Mouse (Mus musculus) layer of hippocampus, postnatal 25 days (tissue): ENCODE results near the gene Slx4. TPM values are rescaled to one million over a fixed set of nuclear protein-coding genes. Genes with fewer than 3 reads are reported as not detected.
"Not testable (repeated sequence)": the region's sequence is repeated elsewhere in the genome, so short reads cannot be mapped to it uniquely, and the experiment has no call there.

Experiments used
- DNase-seq, 2 experiments: peaks; one replicate each; pipeline ENCODE4 v3.0.0; 2022; ENCODE audit warnings: mixed read lengths in 2 of 2, low spot score in 1 of 2; ENCODE audit errors: extremely low spot score in 1 of 2
- total RNA-seq, 2 experiments: library from RNA; stranded (reverse); gene quantifications; 2 replicates each; pipeline ENCODE4 v1.2.3; 2021

The Slx4 gene
- total RNA-seq, 2 experiments from 2014 or later = 44.1 to 45.4 TPM

GRCm38 (mm10) chr16:4014040-4014668 lies 10.6 kb upstream of the Slx4 start:
- DNase-seq = no peak

DNA sequence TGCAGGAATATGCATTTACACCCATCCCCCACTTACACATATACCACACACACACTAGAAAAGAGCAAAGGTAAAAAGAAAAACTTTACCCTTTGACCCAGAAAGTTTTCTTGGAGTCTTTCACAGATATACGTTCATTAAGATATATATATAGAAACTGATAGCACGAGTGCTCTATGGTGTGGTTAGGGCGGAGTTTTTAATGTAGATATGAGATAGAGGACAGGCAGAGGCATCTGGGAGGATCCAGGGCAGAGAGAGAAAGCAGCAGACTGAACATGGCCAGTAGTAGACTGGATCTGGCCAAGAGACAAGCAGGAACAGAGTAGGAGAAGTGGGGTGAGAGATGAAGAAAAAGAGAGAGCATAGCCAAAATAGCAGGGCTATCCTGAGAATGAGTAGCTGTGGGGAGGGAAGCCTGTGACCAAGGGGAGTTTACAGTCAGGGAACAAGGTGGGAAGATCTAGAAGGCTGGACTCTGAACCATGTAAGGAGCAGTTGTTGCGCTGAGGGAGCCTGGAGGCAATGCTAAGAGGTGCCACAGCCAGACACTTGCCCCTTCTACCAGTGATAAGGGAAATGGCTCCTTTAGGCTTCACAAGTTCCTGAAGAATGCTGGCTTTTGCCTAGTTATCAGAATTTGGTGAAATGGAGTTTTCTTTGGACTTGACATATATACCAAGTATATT lies 9.5 kb upstream of the Slx4 start:
- no peak for DNase-seq

DNA sequence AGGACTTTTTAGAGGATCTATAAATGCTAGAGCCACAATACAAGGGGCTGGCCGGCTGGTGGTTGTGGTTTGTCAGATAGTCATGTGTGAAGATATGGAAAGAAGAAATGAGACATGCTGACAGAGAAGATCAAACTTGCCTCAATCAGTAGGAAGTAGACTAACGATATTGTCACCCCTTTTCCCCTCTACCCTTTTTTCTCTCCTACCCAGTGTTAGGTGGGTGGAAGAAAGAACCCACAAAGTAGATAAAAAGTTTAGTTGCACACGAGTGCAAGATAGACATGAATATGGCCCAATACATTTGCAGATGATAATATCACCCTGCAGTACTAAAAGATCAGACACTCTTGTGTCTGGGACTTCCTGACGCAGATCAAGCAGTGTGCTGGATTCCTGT lies 15.2 kb downstream of the Slx4 start:
- no peak for DNase-seq

DNA sequence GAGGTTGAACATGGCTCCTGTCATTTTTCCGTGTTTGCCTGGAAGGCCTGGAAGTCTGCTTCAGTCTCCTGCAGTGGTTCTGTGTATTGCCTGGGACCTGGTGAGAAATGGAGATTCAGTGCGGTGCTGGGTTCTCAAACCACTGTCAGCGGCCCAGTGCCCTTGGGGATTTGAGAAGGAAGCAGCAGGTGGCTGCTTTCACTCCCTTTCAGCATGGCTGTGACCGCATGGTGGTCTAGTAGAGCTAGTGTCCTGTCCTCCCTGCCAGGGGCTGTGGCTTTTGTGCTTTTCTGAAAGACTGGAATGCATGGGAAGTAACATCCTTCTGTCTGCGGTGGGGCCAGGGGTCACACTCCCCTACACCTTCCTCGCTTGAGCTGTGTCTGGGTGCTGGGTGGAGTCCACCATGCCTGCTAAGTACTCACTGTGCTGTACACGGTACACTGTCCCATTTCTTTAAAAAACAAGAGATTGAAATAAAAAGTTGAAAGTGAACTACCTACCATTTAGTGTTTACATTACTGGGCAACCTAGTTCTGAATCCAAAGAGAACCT lies 20.3 kb downstream of the Slx4 start:
- no peak for DNase-seq

DNA sequence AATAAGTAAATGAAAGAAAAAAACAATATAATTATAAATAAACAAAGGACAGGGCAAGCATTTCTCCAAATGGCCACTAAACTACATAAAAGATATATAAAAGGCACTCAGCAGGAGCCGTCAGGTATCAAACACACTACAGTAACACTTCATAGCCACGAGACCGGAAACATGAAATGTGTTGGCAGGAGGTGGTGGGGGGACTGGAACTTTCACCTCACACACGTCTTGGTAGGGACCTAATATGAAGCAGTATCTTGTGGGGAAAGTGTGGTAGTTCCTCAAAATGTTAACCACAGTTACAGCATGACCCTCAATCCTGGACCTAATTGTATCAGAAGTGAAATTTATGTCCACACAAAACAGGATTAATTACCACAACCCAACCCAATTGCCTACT lies 21.4 kb downstream of the Slx4 start:
- no peak for DNase-seq

DNA sequence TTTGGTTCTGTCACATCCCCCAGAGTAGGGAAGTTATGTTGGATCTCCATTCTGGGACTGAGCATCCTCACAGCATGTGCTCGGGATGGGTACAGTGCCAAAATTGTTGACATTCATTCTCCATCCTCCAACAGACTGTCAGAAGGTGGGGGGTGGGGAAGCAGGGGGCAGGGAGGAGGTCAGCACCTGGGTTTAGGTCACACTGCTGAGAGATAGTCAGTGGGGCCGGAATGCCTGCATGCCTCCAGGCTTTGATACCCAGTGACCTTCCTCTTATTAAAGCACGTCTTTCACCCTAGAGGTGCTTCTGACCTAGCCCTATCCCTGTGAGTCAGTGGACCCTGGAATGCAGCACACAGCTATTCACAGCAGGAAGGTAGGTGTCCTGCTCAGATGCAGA lies 26.9 kb downstream of the Slx4 start:
- DNase-seq = no peak

DNA sequence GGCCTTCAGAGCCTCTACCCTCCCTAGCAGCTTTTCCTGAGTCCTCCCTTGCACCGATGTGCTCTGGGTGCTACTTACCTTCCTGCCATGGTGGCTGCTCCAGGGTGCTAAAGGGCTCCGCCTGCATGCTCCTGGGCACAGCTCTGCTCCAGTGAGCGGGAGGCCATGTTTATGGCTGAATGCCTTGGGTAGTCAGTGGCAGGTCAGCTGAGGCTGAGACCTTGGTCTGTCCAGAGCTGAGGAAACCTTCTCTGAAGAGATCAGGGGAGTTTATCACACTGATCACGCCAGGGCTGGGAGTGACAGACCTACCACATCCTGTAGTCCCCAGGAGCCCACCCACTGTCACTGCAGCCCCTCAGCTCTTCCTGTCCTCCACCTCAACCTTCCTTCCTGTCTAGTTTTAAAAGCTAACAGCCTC lies 27.3 kb downstream of the Slx4 start, which contains the start of gene Nlrc3:
TSS of gene Nlrc3 (minus strand) at position 382 of the 421 bp plus-strand sequence.
- DNase-seq = no peak

DNA sequence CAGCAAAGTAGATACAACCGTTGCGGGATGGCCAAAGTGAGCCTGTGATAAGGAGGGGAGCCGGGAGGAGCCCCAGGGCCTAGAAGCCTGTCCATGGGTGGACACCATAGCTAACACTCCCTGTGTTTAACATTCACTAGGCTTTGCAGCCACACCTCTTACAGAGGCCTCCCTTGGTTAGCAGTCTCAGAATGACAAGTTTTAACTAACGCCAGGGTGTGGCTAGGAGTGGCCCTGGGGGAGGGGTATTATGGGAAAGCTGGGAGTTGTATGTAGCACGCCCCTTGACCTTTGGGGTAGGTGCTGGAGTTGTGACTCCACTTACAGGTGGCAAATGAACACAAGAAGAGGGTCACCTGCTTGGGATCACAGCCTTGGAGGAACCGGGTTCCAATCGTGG lies 27.9 kb downstream of the Slx4 start:
- DNase-seq = no peak

- not testable (repeated sequence) for DNase-seq
Measured at GRCm38 (mm10) chr16:3974456-3974855, 29.1 kb downstream of the Slx4 start.

DNA sequence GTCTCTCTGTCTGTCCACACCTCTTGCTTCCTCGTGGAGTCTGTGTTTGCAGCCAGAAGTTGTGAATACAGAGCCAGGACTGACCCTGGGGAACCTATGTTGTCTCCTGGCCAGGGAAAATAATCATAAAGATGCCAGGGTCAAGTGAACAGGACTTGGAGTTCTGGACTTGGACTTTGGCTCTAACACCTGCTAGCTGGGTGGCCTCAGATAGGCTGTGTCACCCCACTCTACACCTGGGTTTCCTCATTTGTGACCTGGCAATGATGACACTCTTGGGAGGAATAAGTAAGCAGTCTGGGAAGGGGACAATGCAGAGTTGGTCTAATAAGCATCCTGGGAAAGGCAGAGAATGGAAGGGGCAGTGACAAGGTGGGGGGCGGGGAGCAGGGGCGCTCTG lies 38.0 kb downstream of the Slx4 start:
- no peak for DNase-seq

DNA sequence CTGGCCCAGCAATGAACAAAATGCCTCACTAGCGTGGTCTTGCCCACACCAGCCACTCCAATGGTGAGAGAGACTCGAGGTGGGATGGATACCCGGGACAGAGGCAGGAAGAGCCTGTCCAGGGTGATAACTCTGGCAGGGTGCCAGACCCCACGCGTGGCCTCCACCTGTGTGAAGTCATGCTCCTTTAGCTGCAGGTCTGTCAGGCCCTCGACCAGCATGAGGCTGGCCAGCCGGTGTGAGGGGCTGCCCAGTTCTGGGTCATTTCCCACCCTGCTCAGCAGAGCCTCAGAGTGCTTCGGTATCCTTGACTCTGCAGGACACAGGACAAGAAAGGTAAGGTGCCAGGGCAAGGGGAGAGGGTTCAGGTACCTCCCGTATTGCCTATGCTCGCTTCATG lies 38.6 kb downstream of the Slx4 start:
- DNase-seq = no peak

DNA sequence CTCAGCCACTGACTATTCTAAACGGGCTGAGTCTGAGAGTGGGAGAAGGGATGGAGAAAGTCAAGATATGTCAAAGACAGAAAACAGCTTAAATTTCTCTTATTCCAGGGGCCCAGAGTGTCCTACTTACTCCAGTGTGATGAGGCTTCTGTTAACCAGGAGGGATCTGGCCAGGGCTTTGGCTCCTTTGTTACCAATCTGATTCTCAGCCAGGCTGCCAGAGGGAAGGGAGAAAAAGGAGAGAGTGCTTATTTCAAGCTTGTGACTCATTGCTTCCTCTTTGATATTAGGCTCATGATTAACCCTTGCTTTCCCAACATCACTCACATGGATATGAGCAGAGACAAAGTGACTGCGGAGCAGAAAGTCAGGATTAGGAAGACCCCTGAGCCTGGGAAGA lies 44.3 kb downstream of the Slx4 start:
- DNase-seq = no peak

GRCm38 (mm10) chr16:3956369-3956768 lies 47.2 kb downstream of the Slx4 start:
- no peak for DNase-seq

DNA sequence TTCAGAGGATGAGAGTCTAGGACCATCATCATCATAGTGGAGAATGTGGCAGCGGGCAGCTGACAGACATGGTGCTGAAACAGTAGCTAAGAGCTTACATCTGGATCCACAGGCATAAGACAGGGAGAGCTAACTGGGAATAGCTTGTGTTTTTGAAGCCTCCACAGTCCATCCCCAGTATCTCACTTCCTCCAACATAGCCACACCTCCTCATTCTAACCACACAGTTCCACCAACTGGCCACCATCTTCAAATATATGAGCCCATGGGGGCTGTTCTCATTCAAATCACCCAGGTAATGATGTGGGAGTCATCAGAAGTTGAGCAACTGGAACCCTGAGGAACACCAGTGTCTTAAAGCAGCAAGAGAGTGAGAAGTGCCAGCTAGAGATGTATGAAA lies 52.4 kb downstream of the Slx4 start:
- no peak for DNase-seq

DNA sequence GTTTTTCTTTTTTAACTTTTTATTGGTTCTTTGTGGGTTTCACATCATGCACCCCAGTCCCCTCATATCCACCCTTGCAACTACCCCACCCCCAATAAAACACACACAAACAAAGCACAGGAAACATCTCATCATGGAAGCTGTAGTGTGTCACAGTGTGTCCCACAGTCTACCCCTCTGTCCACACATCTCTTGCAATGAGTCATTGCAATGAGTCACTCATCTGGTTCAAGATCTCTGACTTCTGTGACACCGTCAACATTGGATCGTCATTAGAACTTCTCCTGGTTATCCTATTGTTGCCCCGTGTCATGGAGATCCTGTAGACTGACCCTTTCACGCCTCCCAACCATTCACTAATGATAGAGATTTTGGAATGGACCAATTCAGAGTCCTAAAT lies 68.9 kb downstream of the Slx4 start:
- DNase-seq = no peak

DNA sequence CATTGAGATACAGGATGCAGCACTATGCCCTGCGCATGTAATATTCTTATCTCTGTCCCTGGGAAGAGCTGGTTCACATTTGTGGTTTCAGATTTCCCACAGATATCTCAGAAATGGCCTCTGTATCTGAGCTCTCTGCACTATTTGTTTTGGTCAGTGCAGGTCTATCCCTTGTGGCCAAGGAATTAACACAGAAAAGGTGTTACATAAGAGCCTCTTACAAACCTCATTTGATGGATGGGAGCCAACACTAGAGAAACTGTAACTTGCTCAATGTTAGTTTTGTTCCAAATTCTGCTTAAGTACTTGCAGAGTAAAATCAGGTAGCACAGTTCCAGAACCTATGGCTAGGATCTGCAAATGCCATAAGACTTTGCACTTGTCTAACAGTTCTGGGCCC lies 69.5 kb downstream of the Slx4 start:
- no peak for DNase-seq

GRCm38 (mm10) chr16:3933536-3933935 lies 70.0 kb downstream of the Slx4 start:
- no peak for DNase-seq

GRCm38 (mm10) chr16:3929151-3929550 lies 74.4 kb downstream of the Slx4 start:
- no peak for DNase-seq
